Mouse (Mus musculus) layer of hippocampus, adult 9-11 months (tissue): ENCODE measurements around the gene AU018091.
"Not testable (repeated sequence)": the region's sequence is repeated elsewhere in the genome, so short reads cannot be mapped to it uniquely, and the experiment has no call there.

Source experiments
- DNase-seq: peaks from one replicate; pipeline ENCODE4 v3.0.0; 2022

Gene AU018091

DNA sequence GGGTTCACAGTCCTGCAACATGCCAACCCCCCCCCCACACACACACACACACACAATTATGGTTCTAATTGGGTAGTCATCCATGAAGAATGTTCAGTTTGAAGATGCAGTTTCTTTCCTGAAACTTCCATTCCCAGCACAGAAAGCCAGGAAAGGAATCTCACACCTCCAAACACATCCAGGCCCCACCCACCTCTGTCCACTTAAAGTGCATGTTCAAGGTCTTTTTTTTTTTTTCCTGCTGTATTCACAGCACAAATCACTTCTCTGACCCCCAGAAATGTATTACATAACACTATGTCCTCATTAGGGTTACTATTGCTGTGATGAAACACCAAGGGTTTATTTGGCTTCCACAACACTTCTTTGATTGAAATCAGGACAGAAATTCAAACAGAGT lies 4.0 kb downstream of the AU018091 start:
- DNase-seq: no peak

DNA sequence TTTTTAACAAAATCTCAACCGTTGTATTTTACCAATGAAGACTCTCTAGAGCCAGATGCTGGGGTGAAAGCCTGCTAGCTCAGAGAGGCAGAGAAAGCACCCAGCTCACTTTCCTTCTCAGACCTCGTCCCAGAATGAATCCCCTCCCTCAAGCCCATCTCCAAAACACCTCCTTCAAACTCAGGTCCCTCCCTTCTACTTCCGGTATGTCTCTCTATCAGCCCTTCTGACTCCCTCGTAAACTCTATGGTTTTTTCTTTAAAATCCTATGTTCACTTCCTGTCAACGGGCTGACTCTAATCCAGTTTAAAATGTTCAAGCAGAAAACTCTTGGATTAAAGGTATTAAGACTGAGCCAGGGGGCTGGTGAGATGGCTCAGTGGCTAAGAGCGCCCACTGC lies 4.6 kb downstream of the AU018091 start:
- no peak for DNase-seq

DNA sequence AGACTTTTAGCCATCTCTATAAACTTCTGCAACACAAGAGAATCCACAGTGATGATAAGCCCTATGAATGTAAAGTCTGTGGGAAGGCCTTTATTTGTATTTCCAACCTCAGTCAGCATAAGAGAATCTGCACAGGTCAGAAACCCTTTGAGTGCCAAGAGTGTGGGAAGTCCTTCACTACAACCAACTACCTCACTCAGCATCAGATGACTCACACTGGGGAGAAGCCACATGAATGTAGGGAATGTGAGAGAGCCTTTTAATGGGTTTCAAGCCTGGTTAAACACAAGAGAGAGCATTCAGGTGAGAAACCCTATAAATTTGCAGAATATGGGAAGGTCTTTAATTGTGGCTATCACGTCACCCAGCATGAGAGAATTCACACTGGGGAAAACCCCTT lies 18.6 kb downstream of the AU018091 start:
- no peak for DNase-seq

DNA sequence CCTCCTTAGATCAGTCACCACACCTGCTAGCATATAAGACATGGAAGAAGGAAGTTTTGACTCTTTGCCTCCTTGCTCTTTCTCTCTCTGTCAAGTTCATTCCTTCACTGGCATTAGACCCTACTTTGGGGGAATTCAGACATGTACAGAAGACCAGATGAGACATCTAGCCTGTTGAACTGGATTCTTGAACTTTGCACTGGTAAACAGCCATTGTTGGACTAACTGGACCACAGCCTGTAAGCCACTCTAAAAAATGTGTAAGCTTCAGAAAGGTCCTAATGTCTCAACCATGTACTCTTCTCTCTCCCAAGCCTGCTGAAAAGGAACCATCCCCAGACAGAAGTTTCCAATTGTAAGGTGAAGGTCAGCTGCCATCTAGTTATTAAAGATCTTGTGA lies 22.9 kb downstream of the AU018091 start:
- no peak for DNase-seq

DNA sequence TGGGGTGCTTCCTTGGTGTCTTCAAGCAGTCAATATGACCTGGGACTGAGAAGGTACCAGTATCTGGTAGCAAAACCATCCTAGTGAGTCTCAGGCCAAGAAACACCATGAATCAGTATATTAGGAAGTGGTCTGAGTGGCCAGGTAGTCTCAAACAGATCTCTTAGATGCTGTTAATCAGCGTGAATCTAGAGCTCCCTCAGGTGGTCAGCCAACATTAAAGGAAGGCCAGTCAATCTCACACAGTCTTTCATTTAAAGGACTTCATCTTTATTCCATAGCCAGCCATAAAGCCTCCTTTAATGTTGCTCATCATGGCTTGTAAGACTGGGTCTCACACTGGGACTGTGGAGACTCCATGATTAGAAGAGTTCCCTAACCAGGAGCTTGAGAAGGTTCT lies 25.7 kb downstream of the AU018091 start:
- no peak for DNase-seq

DNA sequence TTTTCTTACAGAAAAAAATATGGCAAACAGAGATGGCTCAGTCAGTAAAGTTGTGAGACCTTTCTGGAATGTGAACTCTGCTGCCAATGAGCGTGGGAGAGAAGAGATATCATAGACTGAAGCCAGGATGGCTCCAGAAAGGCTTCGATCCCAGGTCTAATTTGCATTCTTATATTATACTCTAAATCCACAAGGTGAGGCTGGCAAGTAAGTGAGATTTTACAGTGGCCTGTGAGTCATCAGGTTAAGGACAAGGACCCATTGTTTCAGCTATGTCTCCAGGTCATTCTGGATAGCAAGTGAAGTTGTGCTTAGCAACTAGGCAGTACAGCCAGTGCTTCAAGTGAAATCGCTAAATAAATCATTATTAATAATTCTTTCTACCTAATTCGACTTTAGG lies 33.4 kb downstream of the AU018091 start:
- DNase-seq: no peak

DNA sequence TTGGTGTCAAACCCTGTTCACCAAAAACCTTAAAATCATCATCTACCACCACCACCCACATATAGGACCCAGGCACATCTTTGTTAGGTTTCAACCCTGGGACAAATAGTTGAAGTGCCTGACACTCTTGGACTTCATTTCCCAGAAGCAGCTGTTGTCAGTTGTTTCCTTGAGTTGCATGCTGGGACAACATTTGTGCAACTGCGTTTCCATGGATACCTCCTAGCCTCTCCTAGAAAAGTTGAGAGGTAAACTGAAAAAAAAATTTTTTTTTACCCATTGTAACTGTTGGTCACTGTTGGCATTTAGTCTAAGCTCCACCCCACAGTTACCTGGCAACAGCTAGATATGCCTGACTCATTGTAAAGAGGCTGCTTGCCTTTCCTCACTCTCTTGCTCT lies 34.3 kb downstream of the AU018091 start:
- no peak for DNase-seq

DNA sequence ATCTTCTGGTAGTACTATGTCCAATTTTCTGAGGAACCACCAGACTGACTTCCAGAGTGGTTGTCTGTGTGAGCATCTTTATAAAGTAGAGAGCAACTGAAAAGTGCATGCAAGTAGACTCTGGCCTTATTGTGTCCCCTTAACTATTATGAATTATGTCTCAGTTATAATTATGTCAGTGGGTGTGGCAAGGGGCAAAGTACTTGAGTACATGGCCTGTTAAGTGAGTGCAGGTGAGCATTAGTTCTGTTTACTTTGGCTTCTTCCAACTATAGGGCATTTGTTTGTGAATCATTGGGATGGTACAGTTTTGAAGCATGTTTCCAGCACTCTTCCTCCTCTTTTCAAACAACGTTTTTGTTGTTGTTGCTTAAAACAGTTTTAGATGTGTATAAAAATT lies 38.7 kb downstream of the AU018091 start:
- no peak for DNase-seq

DNA sequence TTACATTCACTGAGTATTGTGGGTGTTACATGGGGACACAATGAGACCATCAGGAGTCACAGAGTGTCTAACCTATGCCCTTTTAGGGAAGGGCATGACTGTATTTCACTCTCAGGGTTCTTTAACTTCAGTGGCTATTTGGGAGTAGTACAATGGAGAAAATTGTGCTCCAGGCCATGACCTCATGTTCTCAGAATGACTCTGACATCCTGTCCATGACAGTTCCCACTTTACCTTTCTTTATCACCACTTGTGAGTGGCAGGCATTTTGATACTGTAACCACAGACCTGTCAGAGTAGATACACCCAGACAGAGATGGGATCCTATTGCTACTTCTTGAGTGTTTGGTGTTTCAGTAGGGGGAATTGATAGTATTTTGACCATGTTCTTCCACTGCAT lies 40.4 kb downstream of the AU018091 start:
- not testable (repeated sequence) for DNase-seq

DNA sequence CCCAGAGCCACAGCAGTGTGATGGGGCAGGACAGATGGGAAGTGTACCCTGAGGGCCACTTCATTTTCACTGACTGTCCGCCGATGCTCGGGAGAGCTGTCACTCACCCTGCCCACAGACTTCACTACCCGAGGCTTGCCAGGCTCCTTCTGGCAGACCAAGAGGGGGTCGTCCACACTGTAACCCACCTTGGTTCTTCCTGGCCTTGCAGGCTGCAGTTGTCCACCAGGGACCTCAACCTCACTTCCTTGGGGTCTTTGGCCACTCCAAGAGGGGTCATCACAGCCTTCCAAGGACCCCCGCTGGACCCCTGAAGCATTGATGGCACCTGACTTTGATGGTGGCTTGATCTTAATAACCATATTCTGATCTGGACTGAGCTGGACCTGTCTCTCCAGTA lies 57.8 kb downstream of the AU018091 start:
- DNase-seq: not testable (repeated sequence)

DNA sequence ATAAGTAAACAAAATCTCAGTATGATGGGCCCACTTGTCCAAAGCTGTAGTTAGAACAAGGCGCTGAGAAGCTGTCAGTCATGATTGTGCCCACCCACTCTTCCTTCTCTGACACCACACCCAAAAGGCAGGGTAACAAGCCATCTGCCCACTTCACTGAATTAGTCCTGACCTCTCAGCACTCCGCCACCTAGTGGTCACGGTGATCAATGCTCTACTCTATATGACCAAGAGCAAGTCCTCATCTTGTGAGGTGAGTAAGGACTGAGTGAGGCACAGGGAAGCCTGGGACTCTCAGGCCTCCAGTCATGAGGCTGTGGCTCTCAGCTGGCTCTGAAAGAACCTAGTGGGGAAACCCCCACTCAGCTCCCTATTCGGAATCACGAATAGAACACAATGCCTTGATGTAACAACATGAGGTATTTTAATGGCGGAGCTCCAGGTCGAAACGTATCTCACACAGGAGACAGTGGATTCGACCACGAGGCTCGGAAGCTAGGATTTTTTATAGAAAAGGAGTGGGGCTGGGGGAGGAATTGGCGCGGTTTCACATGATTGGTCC lies 62.4 kb downstream of the AU018091 start:
- DNase-seq: not testable (repeated sequence)
